ENCODE assay signal across 15 mouse cellular contexts in the genomic region with DNA sequence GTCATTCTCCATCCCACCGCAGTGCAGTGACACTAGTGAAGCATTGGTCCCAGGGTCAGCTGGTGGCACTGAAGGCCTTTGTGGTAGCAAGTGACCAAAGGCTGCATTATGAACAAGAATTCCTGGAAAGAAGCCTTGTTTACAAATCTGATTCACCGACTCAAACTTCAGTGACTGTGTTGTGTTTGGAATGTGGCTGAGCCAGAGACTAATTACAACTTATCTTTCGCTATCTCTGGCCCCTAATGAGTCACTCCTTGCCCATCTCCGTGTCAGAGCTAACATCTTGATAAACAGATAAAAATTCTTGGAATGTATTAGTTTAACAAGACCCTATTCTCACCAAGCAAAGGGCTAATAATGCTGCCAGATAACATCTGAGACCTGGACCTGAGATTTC. TPM values are rescaled to one million over a fixed set of nuclear protein-coding genes. Genes with fewer than 3 reads are reported as not detected.
DNase-seq lines count a peak whose midpoint lies in the region.
"Had no signal": no experiment of that assay in that cellular context is flagged by ENCODE, and none has a peak within 500 bp of the region (broad histone marks: within the 10 kb centered on the region; RNA-seq: fewer than 3 reads in every experiment).

No protein-coding gene starts in this region.

- intact Hi-C loops in heart, postnatal 10 days (cut with DNase I) = no loop called here
- intact Hi-C loops in left cerebral cortex, postnatal 36 days (cut with DNase I) = no loop called here

- DNase-seq in adrenal gland, postnatal 14 days = peak; percentile 18
- no peak for DNase-seq in adrenal gland, postnatal 10 days
- DNase-seq in lung, postnatal 36 days = peak; percentile 41
- no peak for DNase-seq in lung, adult 18-20 months
- DNase-seq in NIH3T3 (ENCODE audit: low read depth) = peak; percentile 2
- peak; percentile 50 for DNase-seq in yolk sac, embryonic 10.5 days (ENCODE audit: low spot score)
- no peak for DNase-seq in heart, postnatal 10 days
- DNase-seq in left cerebral cortex, postnatal 36 days (ENCODE audit: low spot score in 2 of 2) = no peak
- DNase-seq: cerebellum, adult 11-12 months; cerebellum, adult 9-10 months; cerebellum, postnatal 25 days; gastrocnemius, adult 2 months; gastrocnemius, postnatal 25 days; heart, postnatal 36 days; kidney, adult 11 months had no signal

RNA-seq across cellular contexts. Expression of gene Chst15, which starts 27.6 kb away (rescaled TPM):
- 34.3 and 55.1 TPM in 2 replicates for total RNA-seq in adrenal gland, postnatal 14 days (2021)
- total RNA-seq in adrenal gland, postnatal 10 days (2021) = 10 to 100 TPM; 39.3 to 40.3 TPM
- total RNA-seq in heart, postnatal 10 days (2021) = 10 to 100 TPM; 15.3 to 16.7 TPM
- 10 to 100 TPM; 38.1 to 49.1 TPM for total RNA-seq in left cerebral cortex, postnatal 36 days (2021)

Comparison
In these comparisons a context has a peak if more than half of its experiments do, and no peak if none do; other contexts are left out.
1. DNase-seq: peak in adrenal gland, postnatal 14 days (single experiment), lung, postnatal 36 days (single experiment), NIH3T3 (single experiment) and yolk sac, embryonic 10.5 days (single experiment); none in adrenal gland, postnatal 10 days (single experiment), lung, adult 18-20 months (0 of 2), heart, postnatal 10 days (0 of 2) and left cerebral cortex, postnatal 36 days (0 of 2).